Mouse (Mus musculus) lung, embryonic 14.5 days (tissue): ENCODE results near the gene Grin2c. TPM values are rescaled to one million over a fixed set of nuclear protein-coding genes. Genes with fewer than 3 reads are reported as not detected.

Source experiments
- ATAC-seq: fragments of 200-750 bp; cut with Nextera tagmentation; 2 replicates; pipeline ENCODE4 v1.8.0; 2017; ENCODE audit warnings: mild to moderate bottlenecking, moderate TSS enrichment, moderate library complexity; ENCODE audit not compliant: insufficient read depth
- DNase-seq: peaks from one replicate; pipeline ENCODE4 v3.0.0-alpha.2; 2015
- H3K27ac ChIP-seq: fragments of 300-500 bp; sonication (generic); 2 replicates; pipeline ENCODE4 v1.5.1; 2014; ENCODE audit warnings: low read depth, mild to moderate bottlenecking, moderate library complexity
- H3K27me3 ChIP-seq: fragments of 300-500 bp; sonication (generic); 2 replicates; pipeline ENCODE4 v1.6.1; 2014; ENCODE audit warnings: low read length, control low read depth; ENCODE audit not compliant: insufficient read depth
- H3K36me3 ChIP-seq: fragments of 300-500 bp; sonication (generic); 2 replicates; pipeline ENCODE4 v1.6.1; 2014; ENCODE audit warnings: control low read depth; ENCODE audit not compliant: insufficient read depth
- H3K4me1 ChIP-seq: fragments of 300-500 bp; sonication (generic); 2 replicates; pipeline ENCODE4 v1.6.1; 2014; ENCODE audit warnings: antibody characterized with exemption, control low read depth; ENCODE audit not compliant: insufficient read depth
- H3K4me2 ChIP-seq: fragments of 300-500 bp; sonication (generic); 2 replicates; pipeline ENCODE4 v1.6.1; 2014; ENCODE audit warnings: mild to moderate bottlenecking
- H3K4me3 ChIP-seq: fragments of 300-500 bp; sonication (generic); 2 replicates; pipeline ENCODE4 v1.5.1; 2014; ENCODE audit warnings: low read depth, low read length
- H3K9ac ChIP-seq: fragments of 300-500 bp; sonication (generic); 2 replicates; pipeline ENCODE4 v1.6.1; 2014
- H3K9me3 ChIP-seq: fragments of 300-500 bp; sonication (generic); 2 replicates; pipeline ENCODE4 v1.6.1; 2016; ENCODE audit warnings: low read depth, low read length, control low read depth
- CTCF ChIP-seq: IDR thresholded peaks from 2 replicates; pipeline ENCODE4 v1.5.1; 2016; ENCODE audit warnings: antibody characterized with exemption, low read depth
- WGBS: fragments of 180-500 bp; shearing (Covaris S2); extraction: QIAGEN DNeasy Blood & Tissue Kit; methylation state at CpG from one replicate; pipeline ENCODE4 v1.1.7; 2014; 5-methylcytosine and 5-hydroxymethylcytosine counted together
- polyA plus RNA-seq: library from polyadenylated mRNA; unstranded; fragments of >200 nt; fragmentation: Nextera tagmentation; extraction: Ambion mirVana; gene quantifications from 2 replicates; pipeline ENCODE4 v1.2.1, GENCODE M21; 2014

Gene Grin2c
- polyA plus RNA-seq, 1 experiment from 2014 or later: not detected

GRCm38 (mm10) chr11:115243783-115244182, 23.3 kb downstream of the Grin2c start:
- Histone ChIP-seq H3K4me1 (no peaks in the 10 kb centered on the region), H3K4me3 (no peak overlapping the region)

DNA sequence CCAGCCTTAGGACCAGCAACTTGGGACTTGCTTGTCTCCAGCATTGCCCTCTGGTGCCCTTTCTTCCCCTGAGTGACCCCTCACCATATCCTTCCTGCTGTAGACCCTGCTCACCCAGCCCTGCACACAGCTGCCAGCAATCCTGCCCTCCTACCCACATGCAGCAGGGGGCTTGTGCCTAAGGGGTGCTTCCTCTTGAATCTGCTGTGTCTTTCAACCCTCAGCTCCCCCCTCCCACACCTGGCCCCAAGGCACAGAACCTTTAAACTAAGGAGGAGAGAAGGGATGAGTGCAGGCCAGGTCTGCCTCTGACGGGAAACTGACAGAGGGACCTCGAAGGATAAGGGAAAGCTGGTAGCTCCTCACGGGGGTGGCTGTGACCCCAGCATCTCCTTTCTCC, 24.3 kb downstream of the Grin2c start:
- 0 out of 2 replicates have a peak, but pooled peaks cover 2% of the 10 kb centered on the region for H3K36me3 ChIP-seq
- ATAC-seq (no peak), DNase-seq (no peak)
- 56% methylated on average over 3 of the region's 3 CpGs for WGBS
- H3K27me3 ChIP-seq: peaks cover 18% of the 10 kb centered on the region
- no peak for TF ChIP-seq CTCF
- H3K4me2 ChIP-seq: no peak overlapping the region
- H3K27ac ChIP-seq: no peak overlapping the region
- no peaks in the 10 kb centered on the region for H3K4me1 ChIP-seq
- H3K9me3 ChIP-seq: no peaks in the 10 kb centered on the region
- H3K4me3 ChIP-seq: no peak overlapping the region
- H3K9ac ChIP-seq: no peak overlapping the region

More at GRCm38 (mm10) chr11:115243783-115244182, 23.3 kb downstream of the Grin2c start:
- DNase-seq: no peak
- peaks cover 28% of the 10 kb centered on the region for H3K27me3 ChIP-seq
- 0 out of 2 replicates have a peak, but pooled peaks cover 2% of the 10 kb centered on the region for H3K36me3 ChIP-seq
- H3K9ac ChIP-seq: no peak overlapping the region
- no peaks in the 10 kb centered on the region for H3K9me3 ChIP-seq
- WGBS: 75% methylated on average over 12 of the region's 12 CpGs
- no peak overlapping the region for H3K4me2 ChIP-seq
- H3K27ac ChIP-seq: no peak overlapping the region
- no peak for TF ChIP-seq CTCF
- ATAC-seq: no peak

GRCm38 (mm10) chr11:115241402-115241801, 25.6 kb downstream of the Grin2c start:
- DNase-seq (no peak), ATAC-seq (no peak)
- Histone ChIP-seq H3K36me3 (0 out of 2 replicates have a peak, but pooled peaks cover 2% of the 10 kb centered on the region), H3K27ac (no peak overlapping the region), H3K4me3 (no peak overlapping the region), H3K4me1 (no peaks in the 10 kb centered on the region), H3K9ac (no peak overlapping the region), H3K4me2 (no peak overlapping the region), H3K9me3 (no peaks in the 10 kb centered on the region), H3K27me3 (peaks cover 4% of the 10 kb centered on the region; the same call in 1 of the 2 replicates)
- no peak for TF ChIP-seq CTCF
- 82% methylated on average over 11 of the region's 11 CpGs for WGBS

- WGBS: 11% methylated on average over 5 of the region's 5 CpGs
- H3K4me2 ChIP-seq: no peak overlapping the region
- H3K36me3 ChIP-seq: no peaks in the 10 kb centered on the region
- no peak for TF ChIP-seq CTCF
- H3K9me3 ChIP-seq: no peaks in the 10 kb centered on the region
- ATAC-seq: no peak
- no peaks in the 10 kb centered on the region for H3K27me3 ChIP-seq
- H3K4me1 ChIP-seq: 0 out of 2 replicates have a peak, but pooled peaks cover 3% of the 10 kb centered on the region
- H3K27ac ChIP-seq: no peak overlapping the region
- H3K9ac ChIP-seq: no peak overlapping the region
- peak; percentile 24 for DNase-seq
- H3K4me3 ChIP-seq: no peak overlapping the region
Observed at GRCm38 (mm10) chr11:115236570-115236969, 30.5 kb downstream of the Grin2c start.

- Histone ChIP-seq H3K4me3 (no peak overlapping the region), H3K9me3 (no peaks in the 10 kb centered on the region), H3K36me3 (no peaks in the 10 kb centered on the region), H3K4me1 (peaks cover 6% of the 10 kb centered on the region; the same call in 1 of the 2 replicates), H3K9ac (no peak overlapping the region), H3K27me3 (0 out of 2 replicates have a peak, but pooled peaks cover 3% of the 10 kb centered on the region), H3K27ac (no peak overlapping the region), H3K4me2 (no peak overlapping the region)
- 62% methylated on average over 15 of the region's 15 CpGs for WGBS
- peak; percentile 22; the same call in 1 of the 2 replicates for ATAC-seq
- no peak for TF ChIP-seq CTCF
- DNase-seq: peak; percentile 82
Observed at GRCm38 (mm10) chr11:115234320-115235044, 32.6 kb downstream of the Grin2c start.

- H3K4me3 ChIP-seq: no peak overlapping the region
- H3K36me3 ChIP-seq: no peaks in the 10 kb centered on the region
- peak; percentile 46 for TF ChIP-seq CTCF
- peaks cover 6% of the 10 kb centered on the region; the same call in 1 of the 2 replicates for H3K27me3 ChIP-seq
- H3K9ac ChIP-seq: no peak overlapping the region
- no peaks in the 10 kb centered on the region for H3K9me3 ChIP-seq
- no peak overlapping the region for H3K4me2 ChIP-seq
- H3K27ac ChIP-seq: no peak overlapping the region
- ATAC-seq: peak; percentile 6; the same call in 1 of the 2 replicates
- peak; percentile 53 for DNase-seq
- peaks cover 6% of the 10 kb centered on the region; the same call in 1 of the 2 replicates for H3K4me1 ChIP-seq
- 56% methylated on average over 20 of the region's 20 CpGs for WGBS
Observed at GRCm38 (mm10) chr11:115233526-115234290, 33.3 kb downstream of the Grin2c start.

DNA sequence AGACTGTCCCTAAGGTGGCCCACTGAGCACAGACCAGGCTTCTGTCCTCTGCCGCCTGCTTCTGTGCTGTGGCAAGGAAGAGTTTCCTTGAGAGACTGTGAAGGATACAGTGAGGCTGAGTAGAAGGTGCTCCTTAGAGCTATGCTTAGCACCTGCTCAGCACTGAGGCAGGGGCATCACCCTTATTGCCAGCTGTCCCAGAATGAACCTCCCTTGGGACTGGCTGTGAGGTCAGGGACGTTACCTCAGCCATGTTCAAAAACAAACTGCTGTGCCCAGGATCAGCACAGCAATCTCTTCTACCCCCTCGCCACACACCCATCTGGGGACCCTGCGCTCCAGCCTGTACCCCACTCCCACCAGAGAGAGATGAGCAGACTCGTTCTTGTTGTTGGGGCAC, 34.2 kb downstream of the Grin2c start:
- Histone ChIP-seq H3K27me3 (peaks cover 11% of the 10 kb centered on the region; the same call in 1 of the 2 replicates), H3K4me3 (no peak overlapping the region), H3K4me1 (peaks cover 6% of the 10 kb centered on the region; the same call in 1 of the 2 replicates), H3K9ac (no peak overlapping the region), H3K9me3 (no peaks in the 10 kb centered on the region), H3K36me3 (no peaks in the 10 kb centered on the region; the same call in 1 of the 2 replicates), H3K4me2 (no peak overlapping the region), H3K27ac (no peak overlapping the region)
- ATAC-seq (no peak), DNase-seq (no peak)
- 77% methylated on average over 5 of the region's 5 CpGs for WGBS
- TF ChIP-seq CTCF: no peak
